Mouse (Mus musculus) testis, adult 2 months (tissue): Measurements from ENCODE around the gene Upp1.

Source experiments
- CTCF ChIP-seq: fragments of 200-500 bp; IDR thresholded peaks from 2 replicates; pipeline ENCODE4 v1.5.1; 2012; ENCODE audit warnings: low read depth, mild to moderate bottlenecking, inconsistent platforms, low read length, moderate library complexity; ENCODE audit not compliant: control insufficient read depth, insufficient read depth, insufficient replicate concordance
- POLR2A ChIP-seq: fragments of 200-500 bp; IDR thresholded peaks from 2 replicates; pipeline ENCODE4 v1.6.1; 2012; ENCODE audit warnings: low read depth, mild to moderate bottlenecking, inconsistent platforms, low read length, moderate library complexity; ENCODE audit not compliant: control insufficient read depth

DNA sequence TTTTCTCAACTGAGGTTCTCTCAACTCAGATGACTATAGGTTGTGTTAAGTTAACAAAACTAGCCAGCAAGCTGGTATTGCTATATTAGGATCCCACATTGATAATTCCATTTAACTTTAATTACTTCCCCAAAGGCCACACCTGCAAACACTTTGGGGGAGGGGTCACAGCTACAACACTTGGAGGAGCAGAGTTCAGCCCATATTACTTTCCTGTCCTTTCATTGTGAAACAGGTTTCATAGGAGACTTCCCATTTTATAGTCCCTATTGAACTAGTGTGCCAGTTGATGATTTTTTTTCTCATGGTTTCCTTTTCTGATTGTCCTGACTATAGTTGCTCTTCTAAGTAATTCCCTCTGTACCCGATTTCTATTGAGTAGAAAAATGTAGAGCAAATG is 63.6 kb downstream of the Upp1 start:
- TF ChIP-seq CTCF (no peak), POLR2A (no peak)
